Mouse (Mus musculus) cortical plate, adult 2 months (tissue): ENCODE measurements at regions not wholly inside any gene's neighbourhood (a gene's known extent, or its start where the extent isn't known, plus 50 kb on each side); places are given as distances from the start of the nearest gene placed in this dataset.

Source experiments
- CTCF ChIP-seq: fragments of 200-500 bp; IDR thresholded peaks from 2 replicates; pipeline ENCODE4 v1.5.1; 2011; ENCODE audit warnings: mild to moderate bottlenecking, control low read depth, low read length; ENCODE audit not compliant: insufficient read depth; ENCODE audit errors: extremely low read depth
- POLR2A ChIP-seq: fragments of 200-500 bp; IDR thresholded peaks from 2 replicates; pipeline ENCODE4 v1.6.1; 2011; ENCODE audit warnings: mild to moderate bottlenecking, low read length, control low read depth; ENCODE audit not compliant: insufficient read depth; ENCODE audit errors: extremely low read depth

DNA sequence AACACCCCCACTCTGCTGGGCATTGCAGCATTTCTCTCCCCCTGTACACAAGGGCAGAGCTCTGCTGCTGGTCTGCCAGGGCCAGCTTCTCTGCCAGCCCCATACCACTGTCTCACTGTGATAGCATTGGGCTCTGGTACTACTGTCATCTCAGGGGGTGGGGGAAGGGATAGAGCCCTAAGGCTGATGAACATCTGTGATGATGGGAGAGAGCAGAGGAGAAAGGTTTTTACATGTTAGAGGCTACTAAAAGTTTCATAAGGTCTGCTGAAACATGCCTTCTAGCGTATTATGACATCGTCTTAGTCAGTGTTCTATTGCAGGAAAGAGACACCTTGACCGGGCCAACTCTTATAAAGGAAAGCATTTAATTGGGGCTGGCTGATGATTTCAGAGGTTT lies 176.4 kb upstream of the Gjb5 start:
- TF ChIP-seq POLR2A (no peak), CTCF (no peak)
